Mouse (Mus musculus): ENCODE results near the gene Tsc22d4. TPM values are rescaled to one million over a fixed set of nuclear protein-coding genes. Genes with fewer than 3 reads are reported as not detected.

Gene Tsc22d4
- total and polyA plus RNA-seq, 3 experiments, result 90.8 to 491 (median 93.5) TPM

DNA sequence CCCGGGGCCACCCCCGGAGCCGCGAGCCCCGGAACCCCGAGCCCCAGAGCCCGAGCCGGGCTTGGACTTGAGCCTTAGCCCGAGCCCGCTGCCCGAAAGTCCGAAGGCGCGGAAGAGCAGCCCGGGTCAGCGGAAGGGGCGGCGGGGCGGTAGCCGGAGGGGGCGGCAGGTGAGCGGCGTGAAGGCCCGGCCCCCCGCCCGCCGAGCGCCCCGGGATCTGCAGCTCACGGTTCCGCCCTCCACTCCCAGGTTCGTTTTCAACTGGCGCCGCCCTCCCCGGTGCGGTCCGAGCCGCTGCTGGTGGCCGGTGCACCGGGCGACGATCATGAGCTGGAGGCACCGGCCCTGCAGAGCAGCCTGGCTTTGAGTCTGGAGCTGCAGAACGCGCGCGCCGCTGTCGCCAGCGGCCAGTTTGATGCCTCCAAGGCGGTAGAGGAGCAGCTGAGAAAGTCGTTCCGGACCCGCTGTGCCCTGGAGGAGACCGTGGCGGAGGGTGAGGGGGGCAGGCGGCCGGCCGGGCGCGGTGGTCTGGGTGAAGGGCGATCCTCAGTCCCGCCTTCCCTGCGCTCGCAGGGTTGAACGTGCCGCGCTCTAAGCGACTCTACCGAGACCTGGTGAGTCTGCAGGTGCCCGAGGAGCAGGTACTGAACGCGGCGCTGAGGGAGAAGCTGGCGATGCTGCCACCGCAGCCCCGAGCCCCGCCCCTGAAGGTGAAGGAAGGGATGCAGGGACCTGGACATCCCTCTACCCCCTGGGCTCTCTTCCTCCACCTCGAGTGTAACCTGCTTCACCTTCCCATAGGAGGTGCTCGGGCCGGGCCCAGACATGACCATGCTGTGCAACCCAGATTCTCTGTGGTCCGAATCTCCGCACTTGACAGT, 33.8 kb downstream of the Tsc22d4 start:
- no peak for DNase-seq (ENCODE audit: low spot score)

DNA sequence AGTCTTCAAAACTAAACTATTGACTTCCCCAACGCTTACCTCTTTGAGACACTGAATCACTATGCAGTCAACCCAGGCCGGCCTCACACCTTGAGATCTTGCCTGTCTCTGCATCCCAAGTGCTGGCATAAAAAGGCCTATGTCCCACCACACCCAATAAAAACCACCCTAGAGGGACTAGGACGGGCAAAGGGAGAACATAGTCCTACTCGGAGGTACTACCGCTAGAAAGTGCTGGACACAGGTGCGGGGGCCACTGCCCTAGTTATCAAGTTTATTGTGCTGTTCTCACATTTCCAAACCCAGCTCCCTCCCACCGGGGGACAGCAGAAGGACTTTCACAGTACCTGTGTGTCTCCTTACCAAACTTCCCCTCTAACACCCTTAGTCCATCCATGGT, 36.1 kb downstream of the Tsc22d4 start:
- Histone ChIP-seq H3K36me3 (replicated peaks) (peaks cover 63% of the 10 kb centered on the region), H3K4me1 (ENCODE audit: insufficient read depth, low read depth, low read length) (peaks cover 80% of the 10 kb centered on the region), H3K4me3 (ENCODE audit: low read depth, low read length) (no peak overlapping the region; the same call in 1 of the 2 replicates), H3K9me3 (replicated peaks) (no peaks in the 10 kb centered on the region), H3K27me3 (ENCODE audit: insufficient read depth, low read length) (no peaks in the 10 kb centered on the region)
- TF ChIP-seq POLR2AphosphoS5 (IDR thresholded peaks at IDR 0.05; ENCODE audit: insufficient replicate concordance, low read depth, low read length) (no peak; the same call in 1 of the 2 replicates), CTCF (IDR thresholded peaks at IDR 0.05; ENCODE audit: low read depth, low read length) (no peak), GATA2 (IDR thresholded peaks at IDR 0.05; ENCODE audit: borderline replicate concordance, low read depth, low read length) (no peak), GATA1 (IDR thresholded peaks at IDR 0.05; ENCODE audit: borderline replicate concordance, low read length) (no peak), TAL1 (conservative IDR thresholded peaks at IDR 0.05; ENCODE audit: low read depth, low read length) (no peak)
- no peak for DNase-seq (ENCODE audit: low spot score)
- no peak for ATAC-seq (ENCODE audit: extremely low read depth, insufficient number of reproducible peaks, low FRiP score, poor library complexity, severe bottlenecking)

More for the DNA sequence above, 33.8 kb downstream of the Tsc22d4 start:
- TF ChIP-seq GATA1 (IDR thresholded peaks at IDR 0.05; ENCODE audit: borderline replicate concordance, low read length) (no peak), POLR2AphosphoS5 (IDR thresholded peaks at IDR 0.05; ENCODE audit: insufficient replicate concordance, low read depth, low read length) (no peak), TAL1 (conservative IDR thresholded peaks at IDR 0.05; ENCODE audit: low read depth, low read length) (no peak), CTCF (IDR thresholded peaks at IDR 0.05; ENCODE audit: low read depth, low read length) (no peak), GATA2 (IDR thresholded peaks at IDR 0.05; ENCODE audit: borderline replicate concordance, low read depth, low read length) (no peak)
- Histone ChIP-seq H3K9me3 (replicated peaks) (no peaks in the 10 kb centered on the region), H3K4me1 (ENCODE audit: insufficient read depth, low read depth, low read length) (peaks cover 85% of the 10 kb centered on the region), H3K36me3 (replicated peaks) (peaks cover 52% of the 10 kb centered on the region), H3K27me3 (ENCODE audit: insufficient read depth, low read length) (no peaks in the 10 kb centered on the region), H3K4me3 (ENCODE audit: low read depth, low read length) (peak overlapping the region; percentile 90)
- no peak for ATAC-seq (ENCODE audit: extremely low read depth, insufficient number of reproducible peaks, low FRiP score, poor library complexity, severe bottlenecking)

DNA sequence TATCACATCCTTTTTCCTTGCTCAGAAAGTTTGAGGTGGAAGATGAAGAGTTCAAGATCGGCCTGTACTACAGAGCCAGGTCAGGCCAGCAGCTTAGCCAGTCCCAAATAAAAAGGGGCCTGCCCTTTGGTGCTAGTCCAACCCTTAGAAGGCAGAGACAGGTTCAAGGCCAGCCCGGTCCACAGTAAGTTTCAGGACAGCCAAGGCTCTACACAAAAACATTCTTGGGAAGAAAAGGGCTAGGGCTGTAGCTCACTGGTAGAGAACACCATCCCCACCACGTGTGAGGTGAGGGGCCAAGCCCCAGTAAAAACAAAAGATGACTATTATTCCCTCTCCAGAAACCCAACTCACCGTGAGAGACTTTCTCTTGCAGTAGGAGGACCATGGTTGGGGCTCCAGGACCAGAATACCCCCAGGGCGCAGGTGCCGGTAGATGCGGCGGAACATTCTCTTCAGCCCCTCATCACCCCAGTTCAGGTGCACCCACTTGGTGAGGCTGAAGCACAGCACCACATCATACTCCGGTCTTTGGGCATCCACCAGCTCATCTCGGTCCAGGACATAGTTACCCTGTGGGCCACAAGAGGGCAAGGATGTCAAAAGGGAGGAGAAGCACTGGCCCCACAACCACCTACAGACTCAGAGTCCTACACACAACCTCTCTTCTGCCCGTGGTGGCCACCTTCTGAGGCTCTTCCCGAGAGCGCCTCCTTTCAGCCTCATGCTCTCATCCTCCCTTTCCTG, 37.4 kb downstream of the Tsc22d4 start:
- DNase-seq (ENCODE audit: low spot score) (no peak), ATAC-seq (ENCODE audit: extremely low read depth, insufficient number of reproducible peaks, low FRiP score, poor library complexity, severe bottlenecking) (no peak)
- peaks cover 76% of the 10 kb centered on the region for H3K4me1 ChIP-seq (ENCODE audit: insufficient read depth, low read depth, low read length)
- H3K36me3 ChIP-seq (replicated peaks), result peaks cover 63% of the 10 kb centered on the region
- no peak for TF ChIP-seq GATA2 (IDR thresholded peaks at IDR 0.05; ENCODE audit: borderline replicate concordance, low read depth, low read length)
- no peak for TF ChIP-seq POLR2AphosphoS5 (IDR thresholded peaks at IDR 0.05; ENCODE audit: insufficient replicate concordance, low read depth, low read length)
- TF ChIP-seq CTCF (IDR thresholded peaks at IDR 0.05; ENCODE audit: low read depth, low read length), result no peak
- no peak for TF ChIP-seq GATA1 (IDR thresholded peaks at IDR 0.05; ENCODE audit: borderline replicate concordance, low read length)
- no peak for TF ChIP-seq TAL1 (conservative IDR thresholded peaks at IDR 0.05; ENCODE audit: low read depth, low read length)
- peak overlapping the region; percentile 61; the same call in 1 of the 2 replicates for H3K4me3 ChIP-seq (ENCODE audit: low read depth, low read length)
- peaks cover 4% of the 10 kb centered on the region for H3K9me3 ChIP-seq (replicated peaks)
- peaks cover under 1% of the 10 kb centered on the region; the same call in 1 of the 2 replicates for H3K27me3 ChIP-seq (ENCODE audit: insufficient read depth, low read length)

DNA sequence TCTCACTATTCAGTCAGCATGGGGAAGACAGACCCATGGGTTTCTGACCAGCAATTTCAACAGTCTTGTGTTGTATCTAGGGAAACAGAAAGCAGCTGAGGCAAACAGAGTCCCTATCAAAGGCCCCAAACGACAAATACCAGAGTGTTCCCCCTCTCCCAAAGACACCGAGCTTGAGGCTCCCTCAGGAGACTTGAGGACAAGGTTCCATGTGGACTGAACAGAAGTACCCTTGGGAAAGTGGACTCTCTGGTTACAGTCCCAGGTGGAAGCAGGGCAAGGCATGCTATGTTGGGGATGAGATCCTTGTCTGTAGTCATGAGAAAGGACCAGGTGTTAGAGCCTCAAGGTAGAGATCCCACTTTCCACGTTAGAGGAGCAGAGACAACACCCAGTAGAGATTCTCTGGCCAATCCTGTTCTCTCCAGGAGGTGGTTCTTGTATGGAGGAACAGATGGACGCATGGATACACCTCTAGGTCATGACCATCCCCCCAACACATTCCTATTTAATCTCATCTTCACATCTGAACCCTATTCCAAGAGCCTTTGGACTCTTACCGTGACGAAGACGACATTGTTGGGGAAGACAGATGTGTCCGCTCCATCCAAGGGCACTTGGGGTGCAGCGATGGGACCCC, 38.5 kb downstream of the Tsc22d4 start:
- no peak; the same call in 1 of the 2 replicates for TF ChIP-seq POLR2AphosphoS5 (IDR thresholded peaks at IDR 0.05; ENCODE audit: insufficient replicate concordance, low read depth, low read length)
- TF ChIP-seq TAL1 (conservative IDR thresholded peaks at IDR 0.05; ENCODE audit: low read depth, low read length), result no peak
- TF ChIP-seq GATA1 (IDR thresholded peaks at IDR 0.05; ENCODE audit: borderline replicate concordance, low read length), result no peak
- no peak for TF ChIP-seq CTCF (IDR thresholded peaks at IDR 0.05; ENCODE audit: low read depth, low read length)
- no peak for TF ChIP-seq GATA2 (IDR thresholded peaks at IDR 0.05; ENCODE audit: borderline replicate concordance, low read depth, low read length)
- peaks cover 63% of the 10 kb centered on the region for H3K36me3 ChIP-seq (replicated peaks)
- no peak for ATAC-seq (ENCODE audit: extremely low read depth, insufficient number of reproducible peaks, low FRiP score, poor library complexity, severe bottlenecking)

DNA sequence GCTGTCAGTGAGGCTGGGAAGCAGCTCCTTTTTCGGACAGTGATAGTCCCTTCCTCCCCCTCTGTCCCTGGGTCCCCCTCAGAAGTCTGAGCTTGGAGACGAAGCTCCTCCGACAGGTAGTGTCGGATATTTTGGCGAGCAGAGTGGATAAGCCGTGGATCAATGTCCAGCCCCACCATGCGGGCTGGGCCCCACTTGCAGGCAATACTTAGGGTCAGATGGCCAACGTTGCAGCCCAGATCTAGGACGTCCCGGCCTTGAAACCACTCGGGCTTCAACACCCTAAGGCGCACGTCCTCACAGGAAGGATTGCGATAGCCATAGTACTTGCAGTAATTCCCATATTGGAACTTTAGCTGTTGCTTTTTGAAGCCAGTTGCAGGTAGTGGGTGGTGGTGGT, 39.0 kb downstream of the Tsc22d4 start:
- peaks cover 58% of the 10 kb centered on the region for H3K36me3 ChIP-seq (replicated peaks)
- no peak for DNase-seq (ENCODE audit: low spot score)

More for the DNA sequence above, 38.5 kb downstream of the Tsc22d4 start:
- peaks cover 4% of the 10 kb centered on the region; the same call in 1 of the 2 replicates for H3K27me3 ChIP-seq (ENCODE audit: insufficient read depth, low read length)
- peak overlapping the region; percentile 78 for H3K4me3 ChIP-seq (ENCODE audit: low read depth, low read length)
- H3K4me1 ChIP-seq (ENCODE audit: insufficient read depth, low read depth, low read length), result peaks cover 73% of the 10 kb centered on the region
- peaks cover 5% of the 10 kb centered on the region for H3K9me3 ChIP-seq (replicated peaks)
- DNase-seq (ENCODE audit: low spot score), result no peak

More for the DNA sequence above, 39.0 kb downstream of the Tsc22d4 start:
- Histone ChIP-seq H3K4me1 (ENCODE audit: insufficient read depth, low read depth, low read length) (peaks cover 70% of the 10 kb centered on the region), H3K9me3 (replicated peaks) (peaks cover 5% of the 10 kb centered on the region), H3K4me3 (ENCODE audit: low read depth, low read length) (peak overlapping the region; percentile 78), H3K27me3 (ENCODE audit: insufficient read depth, low read length) (peaks cover 4% of the 10 kb centered on the region; the same call in 1 of the 2 replicates)
- TF ChIP-seq GATA2 (IDR thresholded peaks at IDR 0.05; ENCODE audit: borderline replicate concordance, low read depth, low read length) (no peak), TAL1 (conservative IDR thresholded peaks at IDR 0.05; ENCODE audit: low read depth, low read length) (no peak), GATA1 (IDR thresholded peaks at IDR 0.05; ENCODE audit: borderline replicate concordance, low read length) (no peak), POLR2AphosphoS5 (IDR thresholded peaks at IDR 0.05; ENCODE audit: insufficient replicate concordance, low read depth, low read length) (no peak), CTCF (IDR thresholded peaks at IDR 0.05; ENCODE audit: low read depth, low read length) (no peak)
- ATAC-seq (ENCODE audit: extremely low read depth, insufficient number of reproducible peaks, low FRiP score, poor library complexity, severe bottlenecking), result no peak
